Mouse (Mus musculus) stomach, postnatal 0 days (tissue): ENCODE data around the gene Scamp1. TPM values are rescaled to one million over a fixed set of nuclear protein-coding genes. Genes with fewer than 3 reads are reported as not detected.
A peak's percentile ranks its signal among the peaks of the same experiment; 100 is the strongest.

Experiments
- ATAC-seq: fragments of 200-750 bp; cut with Nextera tagmentation; 2 replicates; pipeline ENCODE4 v1.8.0; 2017; ENCODE audit not compliant: low FRiP score, low TSS enrichment
- DNase-seq: peaks from one replicate; pipeline ENCODE4 v3.0.0-alpha.2; 2016; ENCODE audit warnings: low spot score
- H3K27ac ChIP-seq: fragments of 300-500 bp; sonication (generic); replicated peaks from 2 replicates; pipeline ENCODE4 v1.5.1; 2014; ENCODE audit warnings: mild to moderate bottlenecking, control low read depth
- H3K27me3 ChIP-seq: fragments of 300-500 bp; sonication (generic); 2 replicates; pipeline ENCODE4 v1.6.1; 2014; ENCODE audit warnings: low read length; ENCODE audit not compliant: control insufficient read depth, insufficient read depth
- H3K36me3 ChIP-seq: fragments of 300-500 bp; sonication (generic); 2 replicates; pipeline ENCODE4 v1.6.1; 2014; ENCODE audit warnings: low read length, mixed read lengths; ENCODE audit not compliant: control insufficient read depth, insufficient read depth
- H3K4me1 ChIP-seq: fragments of 300-500 bp; sonication (generic); replicated peaks from 2 replicates; pipeline ENCODE4 v1.6.1; 2014; ENCODE audit warnings: antibody characterized with exemption; ENCODE audit not compliant: control insufficient read depth, insufficient read depth
- H3K4me2 ChIP-seq: fragments of 300-500 bp; sonication (generic); replicated peaks from 2 replicates; pipeline ENCODE4 v1.6.1; 2014; ENCODE audit warnings: low read depth, mild to moderate bottlenecking, control low read depth, moderate library complexity
- H3K4me3 ChIP-seq: fragments of 300-500 bp; sonication (generic); 2 replicates; pipeline ENCODE4 v1.5.1; 2014; ENCODE audit warnings: low read depth, low read length, control low read depth
- H3K9ac ChIP-seq: fragments of 300-500 bp; sonication (generic); 2 replicates; pipeline ENCODE4 v1.6.1; 2014; ENCODE audit warnings: mild to moderate bottlenecking, low read length, control low read depth, mixed read lengths
- H3K9me3 ChIP-seq: fragments of 300-500 bp; sonication (generic); 2 replicates; pipeline ENCODE4 v1.6.1; 2016; ENCODE audit warnings: low read length; ENCODE audit not compliant: control insufficient read depth
- CTCF ChIP-seq: IDR thresholded peaks from 2 replicates; pipeline ENCODE4 v1.5.1; 2016; ENCODE audit warnings: antibody characterized with exemption, low read depth, mild to moderate bottlenecking, moderate library complexity
- EP300 ChIP-seq: optimal IDR thresholded peaks from 2 replicates; pipeline ENCODE3; 2016; ENCODE audit warnings: antibody characterized with exemption
- WGBS: fragments of 180-500 bp; shearing (Covaris S2); extraction: QIAGEN DNeasy Blood & Tissue Kit; methylation state at CpG from one replicate; pipeline ENCODE4 v1.1.7; 2014; 5-methylcytosine and 5-hydroxymethylcytosine counted together
- polyA plus RNA-seq: library from polyadenylated mRNA; unstranded; fragments of >200 nt; fragmentation: Nextera tagmentation; extraction: Ambion mirVana; gene quantifications from 2 replicates; pipeline ENCODE4 v1.2.1, GENCODE M21; 2015

Scamp1 gene
- polyA plus RNA-seq, 1 experiment from 2014 or later, result 33.8 TPM

- no peak for TF ChIP-seq CTCF
- no peak for TF ChIP-seq EP300
- H3K36me3 ChIP-seq, result no peaks in the 10 kb centered on the region
- no peak overlapping the region for H3K9ac ChIP-seq
- DNase-seq, result no peak
- WGBS, result 55% methylated on average over 7 of the region's 7 CpGs
- no peak for ATAC-seq
- H3K27me3 ChIP-seq, result no peaks in the 10 kb centered on the region
- no peak overlapping the region for H3K27ac ChIP-seq
- no peaks in the 10 kb centered on the region for H3K4me1 ChIP-seq
- no peaks in the 10 kb centered on the region for H3K9me3 ChIP-seq
- H3K4me3 ChIP-seq, result no peak overlapping the region
- no peak overlapping the region for H3K4me2 ChIP-seq
These were observed 15.4 kb upstream of the Scamp1 start for GRCm38 (mm10) chr13:94300946-94301538.

GRCm38 (mm10) chr13:94300232-94300631 is 14.6 kb upstream of the Scamp1 start:
- H3K9ac ChIP-seq, result no peak overlapping the region
- no peaks in the 10 kb centered on the region for H3K36me3 ChIP-seq
- no peak for DNase-seq
- H3K9me3 ChIP-seq, result no peaks in the 10 kb centered on the region
- H3K4me1 ChIP-seq, result no peaks in the 10 kb centered on the region
- H3K4me2 ChIP-seq, result no peak overlapping the region
- H3K27ac ChIP-seq, result no peak overlapping the region
- no peak overlapping the region for H3K4me3 ChIP-seq
- ATAC-seq, result no peak
- TF ChIP-seq CTCF (no peak), EP300 (no peak)
- 85% methylated on average over 4 of the region's 4 CpGs for WGBS
- H3K27me3 ChIP-seq, result no peaks in the 10 kb centered on the region

- no peaks in the 10 kb centered on the region for H3K36me3 ChIP-seq
- H3K27ac ChIP-seq, result no peak overlapping the region
- no peak overlapping the region for H3K4me3 ChIP-seq
- H3K4me1 ChIP-seq, result no peaks in the 10 kb centered on the region
- no peaks in the 10 kb centered on the region for H3K27me3 ChIP-seq
- TF ChIP-seq EP300 (no peak), CTCF (no peak)
- no peak overlapping the region for H3K4me2 ChIP-seq
- 60% methylated on average over 4 of the region's 4 CpGs for WGBS
- H3K9ac ChIP-seq, result no peak overlapping the region
- DNase-seq (no peak), ATAC-seq (no peak)
- H3K9me3 ChIP-seq, result no peaks in the 10 kb centered on the region
These were observed 12.7 kb upstream of the Scamp1 start for GRCm38 (mm10) chr13:94298401-94298800.

GRCm38 (mm10) chr13:94296371-94296770 is 10.7 kb upstream of the Scamp1 start:
- Histone ChIP-seq H3K27me3 (no peaks in the 10 kb centered on the region), H3K4me2 (no peak overlapping the region), H3K36me3 (no peaks in the 10 kb centered on the region), H3K9ac (no peak overlapping the region), H3K9me3 (no peaks in the 10 kb centered on the region), H3K27ac (no peak overlapping the region), H3K4me1 (no peaks in the 10 kb centered on the region), H3K4me3 (no peak overlapping the region)
- DNase-seq (no peak), ATAC-seq (no peak)
- WGBS, result 79% methylated on average over 11 of the region's 11 CpGs
- TF ChIP-seq EP300 (no peak), CTCF (no peak)

GRCm38 (mm10) chr13:94295922-94296321 is 10.3 kb upstream of the Scamp1 start:
- DNase-seq (no peak), ATAC-seq (no peak)
- H3K36me3 ChIP-seq, result no peaks in the 10 kb centered on the region
- H3K9ac ChIP-seq, result no peak overlapping the region
- H3K4me3 ChIP-seq, result no peak overlapping the region
- H3K27me3 ChIP-seq, result no peaks in the 10 kb centered on the region
- no peaks in the 10 kb centered on the region for H3K9me3 ChIP-seq
- no peak overlapping the region for H3K4me2 ChIP-seq
- H3K27ac ChIP-seq, result no peak overlapping the region
- TF ChIP-seq CTCF (no peak), EP300 (no peak)
- 71% methylated on average over 8 of the region's 8 CpGs for WGBS
- H3K4me1 ChIP-seq, result no peaks in the 10 kb centered on the region

GRCm38 (mm10) chr13:94294886-94295285 is 9.2 kb upstream of the Scamp1 start:
- TF ChIP-seq CTCF (no peak), EP300 (no peak)
- no peak for DNase-seq

More at GRCm38 (mm10) chr13:94294886-94295285, 9.2 kb upstream of the Scamp1 start:
- ATAC-seq, result peak; percentile 40; the same call in 1 of the 2 replicates
- Histone ChIP-seq H3K4me3 (no peak overlapping the region), H3K9ac (no peak overlapping the region), H3K4me2 (no peak overlapping the region), H3K4me1 (no peaks in the 10 kb centered on the region), H3K27ac (no peak overlapping the region), H3K36me3 (no peaks in the 10 kb centered on the region), H3K27me3 (no peaks in the 10 kb centered on the region), H3K9me3 (no peaks in the 10 kb centered on the region)
- WGBS, result 35% methylated on average over 3 of the region's 3 CpGs
